Mouse (Mus musculus) cerebellum, adult 18-20 months (tissue): Measurements from ENCODE around the gene Inf2.
A peak's percentile ranks its signal among the peaks of the same experiment; 100 is the strongest.

Experiments
- DNase-seq, 2 experiments: peaks; one replicate each; pipeline ENCODE4 v3.0.0; 2021

Gene Inf2

DNA sequence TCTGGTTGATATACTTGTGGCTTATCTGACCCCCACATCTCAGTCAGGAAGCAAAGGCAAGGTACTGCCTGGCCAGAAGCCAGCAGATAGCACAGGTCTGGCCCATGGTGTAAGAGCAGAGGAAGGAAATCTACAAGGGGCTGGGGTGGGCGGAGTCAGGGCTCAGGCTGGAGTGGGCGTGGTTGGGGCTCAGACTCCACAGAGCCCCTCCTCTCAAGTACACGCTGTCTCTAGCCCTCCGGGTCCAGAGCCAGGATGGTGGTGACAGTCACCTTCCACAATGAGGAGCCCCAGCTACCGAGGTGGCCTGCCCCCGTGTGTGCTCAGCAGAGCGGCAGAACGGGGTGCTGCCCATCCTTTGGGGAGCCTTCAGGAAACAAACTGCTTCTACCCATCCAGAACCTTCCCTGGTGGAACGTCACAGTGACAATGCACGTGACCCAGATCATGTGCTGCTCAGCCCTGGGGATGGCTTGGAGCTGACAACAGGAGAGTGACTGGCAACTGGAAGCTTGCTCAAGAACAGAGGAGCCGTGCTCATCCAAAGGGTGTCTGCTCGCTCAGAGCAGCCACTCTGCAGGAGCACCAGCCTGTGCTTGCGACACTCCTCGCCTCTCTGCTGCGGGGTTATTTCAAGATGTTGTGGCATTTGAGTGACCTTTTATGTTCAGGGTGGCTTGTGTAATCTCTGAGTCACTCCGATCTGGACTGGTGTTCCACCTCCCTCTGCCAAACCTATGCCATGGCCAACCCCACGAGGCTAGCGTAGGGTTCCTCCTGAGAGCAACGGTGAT lies 40.5 kb downstream of the Inf2 start:
- DNase-seq: peak; percentile 43 to 54

DNA sequence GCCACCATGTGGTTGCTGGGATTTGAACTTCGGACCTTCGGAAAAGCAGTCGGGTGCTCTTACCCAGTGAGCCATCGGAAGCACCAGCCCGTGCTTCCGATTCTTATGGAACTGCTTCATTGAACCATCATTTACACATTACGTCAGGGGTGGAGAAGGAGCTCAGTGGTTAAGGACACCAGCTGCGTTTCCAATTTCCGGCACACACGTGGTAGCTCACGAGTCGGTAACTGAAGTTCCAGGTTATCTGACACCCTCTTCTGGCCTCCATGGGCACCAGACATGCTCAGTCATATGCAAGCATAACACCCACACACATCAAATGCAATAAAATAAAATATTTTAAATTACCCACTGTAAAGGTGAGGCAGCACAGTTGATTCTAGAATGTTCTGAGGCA lies 41.4 kb downstream of the Inf2 start:
- DNase-seq: no peak

GRCm38 (mm10) chr12:112630796-112631195 lies 42.2 kb downstream of the Inf2 start:
- DNase-seq: no peak

DNA sequence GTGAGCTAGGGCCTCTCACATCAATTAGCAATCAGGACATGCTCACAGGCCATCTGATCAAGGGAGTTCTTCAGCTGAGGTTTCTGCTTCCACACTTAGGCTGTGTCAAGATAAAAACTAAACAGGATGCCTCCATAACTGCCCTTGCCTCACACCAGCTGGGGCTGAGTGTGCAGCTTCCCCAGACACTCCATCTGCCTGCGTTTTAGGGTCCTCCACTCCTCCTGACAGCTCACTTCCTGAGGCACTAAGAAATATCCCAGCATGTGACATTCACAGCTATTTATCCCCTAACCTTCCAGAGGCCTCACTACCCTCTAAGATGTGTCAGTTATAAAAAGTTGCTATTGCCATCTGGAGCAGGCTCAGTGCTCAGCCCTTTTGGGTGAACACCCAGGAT lies 42.9 kb downstream of the Inf2 start:
- no peak for DNase-seq

DNA sequence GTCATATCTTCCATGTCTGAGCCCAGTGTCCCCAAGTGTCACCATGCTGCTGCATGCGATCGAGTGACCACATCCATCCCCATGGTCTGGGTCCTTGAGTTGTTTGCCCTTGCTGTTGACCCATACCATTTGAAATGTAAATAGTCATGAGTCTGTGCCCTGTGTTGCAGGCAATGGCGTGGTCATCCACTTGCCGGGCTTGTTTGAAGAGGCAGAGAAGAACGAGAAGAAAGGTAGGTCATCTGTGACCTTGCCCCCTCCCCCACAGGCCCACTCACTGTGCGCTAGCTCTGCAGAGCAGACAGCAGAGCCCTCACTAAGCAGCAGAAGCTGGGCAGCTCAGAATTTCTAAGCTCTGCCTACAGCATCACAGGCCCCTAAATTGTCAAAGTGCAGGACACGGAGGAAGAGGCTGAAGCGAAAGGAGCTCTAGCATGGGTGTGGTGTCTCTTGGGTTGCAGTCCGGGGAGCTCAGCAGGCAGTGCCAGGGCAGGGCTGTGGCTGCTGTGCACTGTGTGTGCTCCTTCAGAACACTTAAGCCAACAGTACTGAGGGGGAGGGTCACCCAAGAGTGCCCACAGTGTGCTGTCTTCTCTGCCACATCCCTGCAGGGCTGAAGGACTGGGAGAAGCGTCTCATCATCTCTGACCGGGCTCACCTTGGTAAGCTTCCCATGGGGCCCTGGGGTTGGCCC lies 43.6 kb downstream of the Inf2 start:
- no peak for DNase-seq

GRCm38 (mm10) chr12:112632907-112633306 lies 44.3 kb downstream of the Inf2 start:
- DNase-seq: no peak

DNA sequence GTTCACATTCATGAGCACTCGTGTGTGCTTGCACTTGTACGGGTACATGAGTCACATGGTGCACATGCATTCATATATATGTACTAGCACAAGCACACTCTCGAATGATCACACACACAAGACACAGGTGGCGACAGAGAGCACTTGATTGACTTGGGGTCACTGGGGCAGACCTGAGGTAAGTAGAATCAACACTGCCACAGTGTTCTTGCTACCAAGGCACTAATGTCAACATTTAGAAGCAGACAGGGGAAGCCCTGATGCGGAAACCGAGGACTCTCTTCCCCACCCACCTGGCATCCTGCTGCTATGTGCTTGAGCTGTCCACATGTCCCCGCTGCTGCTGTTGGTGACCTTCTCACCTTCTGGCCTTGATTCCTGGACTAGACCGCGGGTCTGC lies 45.1 kb downstream of the Inf2 start:
- no peak for DNase-seq

- DNase-seq: no peak
Measured at GRCm38 (mm10) chr12:112639526-112639925, 50.9 kb downstream of the Inf2 start.

DNA sequence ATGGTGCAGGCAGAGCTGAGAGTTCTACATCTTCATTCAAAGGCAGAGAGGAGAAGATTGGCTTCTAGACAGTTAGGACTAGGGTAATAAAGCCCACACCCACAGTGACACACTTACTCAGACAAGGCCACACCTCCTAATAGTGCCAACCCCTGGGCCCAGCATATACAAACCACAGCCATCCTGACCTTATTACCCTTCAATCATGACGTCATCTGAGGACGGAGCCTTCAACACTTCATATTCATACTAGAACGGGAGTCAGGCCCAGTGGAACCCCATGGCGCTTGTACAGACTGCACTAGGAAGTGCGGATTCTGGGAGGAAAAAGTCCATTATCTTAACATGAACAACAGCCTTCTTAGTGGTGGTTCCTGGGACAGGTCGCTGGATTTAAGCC lies 54.5 kb downstream of the Inf2 start:
- DNase-seq: no peak

DNA sequence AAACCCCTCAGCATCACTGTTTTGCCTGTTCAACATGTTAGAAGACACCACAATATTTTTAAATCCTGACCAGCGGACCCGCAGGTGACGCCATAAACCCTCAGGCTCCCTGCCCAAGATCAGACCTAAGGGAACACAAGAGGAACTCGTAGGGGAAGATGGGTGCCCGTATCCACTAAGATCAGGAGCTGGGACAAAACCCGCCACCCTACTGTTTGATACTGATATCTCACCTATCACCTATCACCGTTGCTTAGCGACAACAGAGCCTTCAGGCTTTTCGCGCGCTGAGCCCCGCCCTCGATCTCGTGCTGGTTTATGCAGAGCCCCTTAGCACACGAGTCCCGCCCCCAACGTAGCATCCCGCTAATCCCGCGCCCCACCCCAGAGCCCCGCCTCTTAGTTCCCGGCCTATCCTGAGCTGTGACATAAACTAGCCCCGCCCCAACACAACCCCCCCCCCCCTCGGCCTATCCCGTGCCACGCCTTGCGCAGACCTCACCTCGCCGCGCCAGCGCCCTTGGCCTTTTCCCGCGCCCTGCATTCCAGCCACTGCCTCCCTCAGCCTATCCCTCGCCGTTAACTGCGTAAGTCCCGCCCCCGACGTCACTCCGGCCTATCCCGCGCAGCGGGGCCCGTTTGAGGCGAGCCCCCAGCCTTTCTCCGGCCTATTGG lies 55.7 kb downstream of the Inf2 start, which contains the start of gene Siva1:
TSS of gene Siva1 (plus strand) at position 500 of the 675 bp plus-strand sequence.
- peak; percentile 99 to 100 for DNase-seq

DNA sequence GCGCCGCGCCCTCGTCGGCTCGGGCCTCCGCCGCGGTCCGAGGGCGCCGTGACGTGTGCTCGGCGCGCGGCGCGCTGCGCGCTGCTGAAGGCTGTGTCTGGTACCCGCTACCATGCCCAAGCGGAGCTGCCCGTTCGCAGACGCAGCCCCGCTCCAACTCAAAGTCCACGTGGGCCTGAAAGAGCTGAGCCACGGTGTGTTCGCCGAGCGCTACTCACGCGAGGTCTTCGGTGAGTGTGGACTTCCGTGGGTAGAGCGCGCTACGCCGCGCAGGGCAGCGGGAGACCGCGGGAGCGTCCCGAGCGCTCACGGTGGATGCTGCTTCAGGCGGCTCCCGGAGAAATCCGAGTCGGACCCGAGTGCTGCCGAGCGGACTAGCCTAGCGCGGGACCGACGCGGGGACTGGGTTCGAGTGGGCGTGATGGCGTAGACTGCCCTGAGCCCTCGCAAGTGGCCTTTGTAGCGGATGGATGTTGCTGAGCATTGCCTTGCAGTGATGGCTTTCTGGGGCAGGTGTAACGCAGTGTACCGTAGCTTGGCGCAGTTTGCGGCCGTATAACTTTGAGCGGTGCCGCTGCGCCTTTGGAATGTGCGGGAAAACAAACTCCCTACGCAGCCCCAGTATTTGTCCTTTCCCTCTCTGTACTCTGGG lies 56.4 kb downstream of the Inf2 start:
- DNase-seq: peak in 1 of 2 experiments; percentile 68

DNA sequence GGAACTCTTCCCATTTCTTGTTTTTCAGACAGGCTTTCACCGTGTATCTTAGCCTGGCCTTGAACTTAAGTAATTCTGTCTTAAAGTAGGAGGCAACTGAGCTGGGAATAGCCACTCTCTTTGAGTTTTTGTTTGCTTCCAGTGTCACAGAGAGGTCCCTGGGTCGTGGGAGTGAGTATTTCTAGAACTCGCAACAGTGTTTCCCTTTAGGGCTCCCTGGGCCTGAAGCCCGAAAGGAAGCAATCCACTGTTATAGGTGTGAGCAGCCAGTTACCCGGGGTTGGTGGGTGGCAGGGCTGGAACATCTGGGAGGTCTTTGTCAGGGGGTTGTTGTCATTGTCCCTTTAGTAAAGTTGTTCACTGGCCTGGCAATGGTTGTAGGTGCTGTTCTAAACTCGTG lies 57.6 kb downstream of the Inf2 start:
- no peak for DNase-seq

DNA sequence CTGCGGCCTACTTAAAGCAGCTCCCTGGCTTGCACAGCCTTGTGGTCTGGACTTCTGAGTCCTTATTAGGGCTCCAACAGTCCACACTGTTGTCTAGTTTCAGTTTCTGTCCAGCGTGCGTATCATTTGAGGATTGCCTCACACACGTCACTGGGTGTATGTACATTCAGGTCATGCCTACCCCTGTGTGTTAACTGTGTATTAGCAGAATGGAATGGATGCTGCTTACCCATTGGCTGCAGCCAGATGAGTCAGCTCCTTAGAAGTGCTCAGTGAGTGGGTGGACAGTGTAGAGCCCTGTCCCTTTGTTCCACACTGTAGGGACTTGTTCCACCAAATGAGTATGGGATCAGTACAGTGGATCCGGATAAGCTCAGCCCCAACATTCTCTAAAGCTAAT lies 59.5 kb downstream of the Inf2 start:
- DNase-seq: no peak

DNA sequence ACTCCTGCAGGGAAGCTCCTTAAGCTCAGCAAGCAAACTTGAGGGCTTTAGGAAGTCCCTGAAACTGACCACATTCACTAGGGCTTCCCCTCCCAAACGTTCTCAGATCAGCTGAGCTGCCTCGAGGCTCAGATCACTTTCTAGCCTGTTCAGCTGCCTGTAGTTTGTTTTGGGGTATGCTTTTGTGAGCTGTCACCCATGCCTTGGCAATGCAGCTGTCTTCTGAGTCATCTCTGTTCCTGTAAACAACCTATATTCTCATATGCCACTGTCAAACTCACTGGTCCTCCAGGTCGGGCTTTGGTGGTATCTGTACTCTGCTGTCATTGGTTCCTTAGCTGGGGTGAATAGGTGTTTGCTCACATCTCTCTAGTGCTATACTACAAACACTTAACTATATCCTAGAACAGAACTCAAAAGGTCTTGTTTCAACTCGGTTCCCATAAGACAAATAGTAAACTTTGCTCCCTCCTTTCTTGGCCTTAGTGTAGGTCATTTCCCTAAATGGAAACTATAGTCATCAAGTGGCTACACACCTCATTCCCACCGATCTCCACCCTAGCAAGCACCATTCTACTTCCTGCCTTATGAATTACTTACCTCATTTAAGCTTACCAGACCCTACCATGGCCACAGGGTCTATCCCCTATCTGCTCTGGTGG lies 63.3 kb downstream of the Inf2 start:
- no peak for DNase-seq

DNA sequence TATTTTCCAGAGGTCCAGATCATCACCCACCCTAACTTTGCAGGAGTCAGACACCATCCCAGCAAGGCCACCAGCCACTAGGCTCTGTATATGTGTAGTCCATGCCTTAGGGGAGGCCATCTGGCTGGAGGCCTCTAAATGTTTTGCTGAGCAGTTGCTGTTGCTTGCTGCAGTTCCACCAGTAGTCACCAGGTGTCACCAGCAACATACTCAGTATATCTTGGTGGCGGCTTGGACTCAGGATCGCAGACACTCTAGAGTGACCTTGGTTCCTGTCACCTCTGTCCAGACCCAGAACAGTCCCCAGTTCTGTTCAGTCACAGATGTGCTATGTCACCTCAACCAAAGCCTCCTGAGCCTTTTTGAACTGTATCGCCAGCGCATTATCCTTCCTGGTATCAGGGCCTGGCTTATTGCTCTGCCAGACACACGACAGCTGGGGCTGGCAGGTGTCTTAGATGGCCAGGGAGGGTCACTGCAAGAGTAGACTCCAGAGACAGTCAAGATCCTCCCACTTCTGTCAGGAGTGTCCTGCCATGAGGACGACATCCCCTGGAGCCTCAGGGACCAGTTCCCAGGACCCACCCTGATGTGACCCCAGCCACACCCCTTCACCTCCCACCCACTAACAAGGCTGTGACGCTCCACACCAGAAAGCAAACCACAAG lies 64.7 kb downstream of the Inf2 start:
- DNase-seq: peak; percentile 92 to 93

- no peak for DNase-seq
Measured at GRCm38 (mm10) chr12:112654076-112654475, 65.5 kb downstream of the Inf2 start.

- peak; percentile 79 for DNase-seq
Measured at GRCm38 (mm10) chr12:112658619-112659018, 70.0 kb downstream of the Inf2 start.

DNA sequence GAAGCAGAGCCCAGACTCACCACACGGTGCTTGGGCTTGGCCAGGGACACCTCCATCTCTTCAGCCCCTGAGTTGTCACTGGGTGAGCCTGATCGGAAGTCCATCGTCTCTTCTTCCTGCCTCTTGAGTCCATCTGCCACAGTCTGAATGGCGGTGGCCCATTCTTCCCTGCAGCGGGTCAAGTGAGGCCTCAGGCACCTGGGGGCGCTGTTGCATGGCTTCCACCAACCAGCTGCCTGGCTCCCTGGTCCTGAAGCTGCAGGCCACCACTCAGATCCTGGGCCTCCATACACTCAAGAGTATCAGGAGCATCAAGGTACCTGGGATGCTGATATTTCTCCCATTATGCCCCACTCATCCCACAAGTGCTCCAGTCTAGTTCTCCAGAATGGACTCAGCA lies 70.5 kb downstream of the Inf2 start:
- peak; percentile 73 to 80 for DNase-seq

GRCm38 (mm10) chr12:112660576-112661326 lies 72.2 kb downstream of the Inf2 start:
- no peak for DNase-seq

- DNase-seq: no peak
Measured at GRCm38 (mm10) chr12:112661327-112661605, 72.7 kb downstream of the Inf2 start.

GRCm38 (mm10) chr12:112661851-112662250 lies 73.3 kb downstream of the Inf2 start:
- no peak for DNase-seq

GRCm38 (mm10) chr12:112663303-112663702 lies 74.7 kb downstream of the Inf2 start:
- DNase-seq: no peak
